Mouse (Mus musculus) retina, embryonic 14.5 days (tissue): ENCODE results near the gene Lpar6.

ENCODE experiments used
- DNase-seq: peaks from one replicate; pipeline ENCODE4 v3.0.0-alpha.2; 2015; ENCODE audit warnings: low spot score

Gene Lpar6

DNA sequence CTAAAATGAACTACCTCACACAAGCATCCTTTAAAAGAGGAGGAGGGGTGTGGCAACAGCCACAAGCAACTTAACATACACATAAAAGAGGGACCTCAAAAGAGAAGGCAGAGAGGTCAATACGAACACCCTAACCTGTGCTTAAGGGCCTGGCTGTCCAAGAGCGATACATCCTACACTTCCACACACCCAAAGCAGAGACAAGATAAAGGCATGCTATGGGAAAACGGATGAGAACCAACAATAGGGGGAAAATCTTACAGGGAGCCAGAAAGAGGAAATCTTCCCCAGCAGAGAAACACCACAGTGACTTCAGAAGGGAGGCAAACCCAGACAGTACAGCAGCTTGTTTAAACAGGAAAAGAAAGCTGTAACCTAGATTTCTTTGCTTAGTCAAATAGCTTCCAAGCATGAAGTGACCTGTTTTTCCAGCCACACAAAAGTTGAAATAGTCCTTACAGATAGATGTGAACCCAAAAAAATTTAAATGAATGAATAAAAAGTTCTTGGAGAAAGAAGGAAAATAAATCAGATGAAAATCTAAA is 17.8 kb downstream of the Lpar6 start:
- DNase-seq, result no peak

DNA sequence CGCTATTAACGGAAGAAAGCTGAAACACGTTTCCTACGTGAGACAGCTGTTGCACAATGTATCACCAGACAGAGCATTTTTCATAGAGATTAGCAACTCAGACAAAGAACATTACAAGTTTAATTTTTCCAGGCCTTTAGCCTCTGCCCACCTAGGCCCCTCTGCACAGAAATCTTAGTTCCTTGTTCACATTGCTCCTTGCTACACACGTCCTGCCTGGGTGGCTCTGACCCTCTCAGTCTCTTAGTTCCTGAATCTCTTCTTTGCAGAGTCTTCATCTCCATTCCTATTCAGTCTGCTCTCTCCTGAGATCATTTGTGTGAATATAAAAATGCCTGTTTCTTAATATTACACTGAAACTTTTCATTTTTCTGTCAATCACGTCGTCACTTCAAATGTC is 19.7 kb downstream of the Lpar6 start:
- DNase-seq, result no peak

DNA sequence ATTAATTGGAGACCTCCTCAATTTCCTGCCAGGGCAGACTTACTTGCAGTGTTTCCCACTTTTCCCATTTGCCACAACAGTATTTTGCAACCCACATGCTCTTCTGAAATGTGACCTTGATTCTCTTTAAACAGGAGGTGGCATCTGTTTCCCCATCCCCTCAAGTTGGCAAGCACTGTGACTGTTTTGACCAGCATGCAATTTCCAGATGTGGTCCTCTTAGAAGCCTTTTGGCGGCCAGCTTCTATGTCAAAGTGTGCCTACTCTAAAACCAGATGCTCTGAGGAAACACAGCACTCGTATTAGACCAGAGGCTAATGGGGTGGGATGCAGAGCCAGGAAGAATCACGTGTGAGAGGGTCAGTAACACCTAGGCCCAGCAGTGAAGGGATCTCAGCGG is 20.5 kb downstream of the Lpar6 start:
- no peak for DNase-seq

DNA sequence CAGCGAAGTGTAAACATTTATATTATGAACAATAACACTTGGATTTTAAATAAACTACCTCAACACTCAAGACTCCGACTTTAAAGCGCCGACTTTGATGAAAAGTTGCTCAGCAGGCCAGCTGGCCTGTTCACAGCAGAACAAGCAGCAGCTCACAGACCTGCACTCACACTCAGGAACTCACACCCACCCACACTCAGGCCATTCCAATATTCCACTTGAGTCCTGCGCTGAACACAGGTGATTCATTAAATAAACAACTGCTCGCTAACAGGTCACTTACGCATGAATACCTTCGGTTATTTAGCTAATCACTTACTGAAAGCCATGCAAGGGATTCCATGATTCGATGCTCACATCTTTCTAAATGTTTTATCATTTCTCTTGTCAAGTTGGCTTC is 24.5 kb downstream of the Lpar6 start:
- DNase-seq, result no peak

DNA sequence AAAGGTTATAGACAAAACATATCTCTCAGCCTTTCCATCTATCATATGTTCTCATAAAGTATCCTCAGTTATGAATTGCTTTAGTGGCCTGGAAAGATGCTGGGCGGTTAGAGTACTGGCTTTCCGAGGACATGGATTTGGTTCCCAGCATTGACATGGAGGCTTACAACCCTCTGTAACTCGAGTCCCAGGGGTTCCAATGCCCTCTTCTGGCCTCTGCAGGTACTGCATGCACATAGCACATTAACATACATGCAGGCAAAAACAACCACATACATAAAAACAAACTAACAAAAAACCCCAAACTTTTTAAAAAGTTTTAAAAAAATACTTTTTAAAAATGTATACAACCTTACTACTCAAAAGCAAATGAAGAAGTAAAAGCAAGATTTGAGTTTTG is 28.5 kb downstream of the Lpar6 start:
- DNase-seq, result no peak

DNA sequence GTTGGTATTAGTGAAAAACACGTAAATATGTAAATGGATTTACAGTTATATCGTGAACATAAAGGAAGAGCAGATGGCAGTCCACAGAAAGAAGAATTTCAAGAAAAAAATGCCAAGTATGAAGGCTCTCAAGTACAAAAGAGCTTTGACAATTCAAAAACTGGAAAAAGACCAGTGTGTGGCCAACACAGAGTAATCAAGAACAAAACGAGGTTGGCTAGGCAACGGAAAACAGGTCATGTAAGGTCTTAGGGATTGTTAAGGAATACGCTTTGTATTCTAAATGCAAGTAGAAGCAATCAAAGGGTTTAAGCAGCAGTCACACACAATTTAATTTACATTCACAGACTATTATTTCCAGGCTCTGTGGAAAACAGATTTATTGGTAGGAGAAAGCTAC is 34.1 kb downstream of the Lpar6 start:
- no peak for DNase-seq

DNA sequence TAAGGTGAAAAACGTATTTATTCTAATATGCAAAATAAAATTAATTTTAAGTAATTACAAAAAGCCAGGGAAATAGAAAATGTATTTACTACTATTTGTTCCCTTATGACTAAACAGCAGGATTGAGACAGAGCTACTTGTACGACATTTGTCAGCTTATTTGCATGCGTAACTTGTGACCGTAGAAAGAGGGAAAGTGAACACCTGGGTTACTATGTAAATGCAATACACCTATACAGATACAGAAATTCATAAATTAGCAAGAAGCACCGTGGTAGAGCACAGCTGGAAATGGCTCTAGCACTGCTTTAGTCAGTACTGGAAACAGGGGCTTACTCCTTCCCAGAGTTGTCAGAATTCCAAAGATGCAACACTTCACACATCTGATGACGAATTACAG is 41.4 kb downstream of the Lpar6 start:
- DNase-seq, result no peak

DNA sequence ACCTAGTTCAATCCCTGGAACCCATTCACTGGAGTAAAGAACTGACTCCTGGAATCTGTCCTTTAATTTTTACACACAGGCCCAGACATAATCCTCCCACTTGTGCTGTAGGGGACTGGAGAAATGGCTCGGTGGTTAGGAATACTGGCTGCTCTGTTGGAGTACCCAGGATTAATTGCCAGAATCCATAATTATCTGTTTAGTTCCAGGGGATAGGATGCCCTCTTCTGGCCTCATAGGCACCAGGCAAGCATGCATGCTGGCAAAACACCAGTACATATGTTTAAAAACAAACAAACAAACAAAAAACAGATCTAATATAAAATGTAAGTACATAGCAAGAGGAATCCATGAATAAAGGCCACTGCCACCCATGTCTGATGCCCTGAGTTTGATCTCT is 43.3 kb downstream of the Lpar6 start:
- peak; percentile 32 for DNase-seq

DNA sequence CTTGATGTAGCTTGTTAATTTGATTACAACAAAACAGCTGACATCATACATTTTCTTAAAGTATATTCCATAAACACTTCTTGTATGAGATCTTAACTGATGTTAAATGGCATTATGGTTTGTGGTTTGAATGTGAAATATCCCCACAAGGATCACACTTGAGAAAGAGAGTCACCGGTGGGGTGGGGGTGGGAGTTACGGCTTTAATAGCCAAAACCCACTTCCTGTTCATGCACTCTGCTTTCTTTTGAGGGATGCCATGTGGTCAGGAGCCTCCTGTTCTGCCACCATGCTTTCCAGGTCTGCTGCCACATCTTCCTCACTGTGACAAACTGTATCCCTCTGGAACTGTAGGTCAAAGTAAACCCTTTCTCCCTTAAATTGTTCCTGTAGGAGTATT is 52.2 kb downstream of the Lpar6 start:
- no peak for DNase-seq

DNA sequence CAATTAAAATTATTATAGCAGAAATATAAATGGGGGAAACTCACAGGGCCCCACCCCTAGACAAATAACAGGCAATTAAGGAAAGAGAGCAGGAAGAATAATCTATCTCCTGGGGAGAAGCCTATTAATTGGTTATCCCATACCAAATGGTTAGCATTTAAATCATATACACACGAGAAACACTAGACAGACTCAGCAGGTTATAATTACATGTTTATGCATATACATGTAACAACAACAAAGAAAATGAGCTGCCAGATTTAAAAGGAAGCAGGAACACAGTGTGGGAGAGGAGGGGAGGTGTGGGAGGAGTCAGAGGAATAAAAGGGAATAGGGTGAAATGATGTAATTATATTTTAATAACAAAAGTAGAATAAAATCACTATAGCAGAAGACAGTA is 54.7 kb downstream of the Lpar6 start:
- no peak for DNase-seq
